Mouse (Mus musculus): ENCODE measurements around the gene Catsperz. TPM values are rescaled to one million over a fixed set of nuclear protein-coding genes. Genes with fewer than 3 reads are reported as not detected.

Catsperz gene
- total RNA-seq, 2 experiments from 2014 or later: not detected

DNA sequence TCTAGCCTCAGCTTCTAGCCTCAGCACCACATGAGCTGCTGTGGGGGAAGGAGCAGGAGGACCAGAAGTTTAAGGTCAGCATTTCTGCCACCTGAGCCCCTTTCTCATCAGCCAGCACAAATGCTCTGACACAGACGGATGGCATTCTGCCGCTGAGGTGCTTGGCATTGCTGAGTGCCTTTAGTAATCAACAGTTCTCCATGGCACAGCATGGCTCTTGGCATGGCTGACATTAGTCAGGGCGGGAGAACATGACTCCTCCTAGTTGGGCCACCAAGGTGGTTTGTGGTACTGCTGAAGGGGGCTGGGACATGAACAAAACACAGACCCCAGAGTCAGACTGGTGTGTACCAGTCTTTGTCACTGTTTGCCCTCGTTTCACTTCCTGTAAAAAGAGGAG is 23.0 kb upstream of the Catsperz start:
- no peak for ATAC-seq (replicated peaks; ENCODE audit: low FRiP score, poor library complexity, severe bottlenecking)

GRCm38 (mm10) chr19:6947742-6948141 is 22.6 kb upstream of the Catsperz start:
- ATAC-seq (replicated peaks; ENCODE audit: low FRiP score, poor library complexity, severe bottlenecking): no peak

- ATAC-seq (replicated peaks; ENCODE audit: low FRiP score, poor library complexity, severe bottlenecking): no peak
These were observed 18.5 kb upstream of the Catsperz start for GRCm38 (mm10) chr19:6943709-6944108.

DNA sequence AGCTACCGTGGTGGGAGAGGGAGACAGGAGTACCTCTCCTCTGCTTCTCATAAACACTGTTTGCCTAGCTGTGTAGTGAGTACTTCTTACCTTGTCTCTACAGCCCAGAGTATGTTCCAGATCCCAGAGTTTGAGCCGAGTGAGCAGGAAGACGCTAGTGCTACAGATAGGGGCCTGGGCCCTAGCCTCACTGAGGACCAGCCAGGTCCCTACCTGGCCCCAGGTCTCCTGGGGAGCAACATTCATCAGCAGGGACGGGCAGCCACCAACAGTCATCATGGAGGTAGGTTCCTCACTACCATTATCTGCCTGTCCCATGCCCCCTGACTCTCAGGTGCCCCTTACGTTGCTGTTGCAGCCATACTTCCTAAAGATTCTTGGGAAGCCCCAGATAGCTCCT is 17.6 kb upstream of the Catsperz start:
- peak; percentile 1; the same call in 1 of the 2 replicates for ATAC-seq (replicated peaks; ENCODE audit: low FRiP score, poor library complexity, severe bottlenecking)

GRCm38 (mm10) chr19:6942249-6942691 is 17.1 kb upstream of the Catsperz start, which contains the start of gene Gpr137:
Gene Gpr137, minus strand, starts transcription at chr19:6942480.
- ATAC-seq (replicated peaks; ENCODE audit: low FRiP score, poor library complexity, severe bottlenecking): peak; percentile 89

GRCm38 (mm10) chr19:6941372-6942248 is 16.4 kb upstream of the Catsperz start, which contains the start of gene Bad:
Gene Bad, plus strand, starts transcription at chr19:6941861.
- ATAC-seq (replicated peaks; ENCODE audit: low FRiP score, poor library complexity, severe bottlenecking): peak; percentile 73

- no peak for ATAC-seq (replicated peaks; ENCODE audit: low FRiP score, poor library complexity, severe bottlenecking)
These were observed 15.5 kb upstream of the Catsperz start for GRCm38 (mm10) chr19:6940396-6941351.

GRCm38 (mm10) chr19:6939106-6940002 is 14.2 kb upstream of the Catsperz start:
- no peak for ATAC-seq (replicated peaks; ENCODE audit: low FRiP score, poor library complexity, severe bottlenecking)

DNA sequence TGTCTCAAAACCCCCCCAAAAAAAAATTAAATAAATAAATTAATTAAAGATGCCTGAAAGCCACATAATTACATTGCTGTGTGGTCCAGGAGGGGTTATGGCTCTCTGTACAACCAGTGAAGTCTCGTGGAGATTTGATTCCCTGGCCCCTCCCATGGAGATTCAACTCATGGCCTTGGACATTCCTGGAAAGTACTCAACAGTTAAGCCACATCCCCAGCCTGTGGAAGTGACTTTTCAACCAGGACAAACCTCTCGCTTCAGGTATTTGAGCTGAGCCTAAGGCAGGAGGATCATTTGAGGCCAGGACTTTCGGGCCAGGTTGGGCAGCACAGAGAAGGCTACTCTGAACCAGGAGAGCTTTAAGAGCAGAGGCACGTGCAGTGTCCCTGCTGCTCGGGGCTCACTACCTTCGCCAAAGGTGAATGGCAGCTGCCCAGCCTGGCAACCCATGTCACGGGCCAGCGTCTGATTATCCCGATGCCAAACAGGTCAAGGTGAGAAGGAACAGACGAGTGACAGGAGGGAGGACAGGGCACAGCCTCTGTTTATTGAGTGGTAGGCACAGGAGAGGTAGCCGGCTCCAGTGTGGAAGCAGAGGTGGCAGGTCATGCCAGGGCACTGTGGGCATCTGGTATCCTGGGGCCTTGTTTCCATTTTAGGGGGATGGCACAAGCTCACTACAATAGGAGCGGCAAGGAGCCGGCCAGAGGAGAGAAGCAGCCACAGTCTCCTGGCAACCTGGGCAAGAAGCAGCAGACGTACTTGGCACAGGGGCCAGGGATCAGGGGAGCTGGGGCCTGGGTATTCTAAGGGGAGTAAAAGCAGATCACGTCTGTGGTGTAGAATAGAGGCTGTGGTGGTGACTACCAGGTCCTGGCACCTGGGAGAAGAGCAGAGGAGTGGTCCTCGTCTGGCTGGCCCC is 12.6 kb upstream of the Catsperz start:
- no peak for ATAC-seq (replicated peaks; ENCODE audit: low FRiP score, poor library complexity, severe bottlenecking)

- no peak for ATAC-seq (replicated peaks; ENCODE audit: low FRiP score, poor library complexity, severe bottlenecking)
These were observed 11.1 kb upstream of the Catsperz start for GRCm38 (mm10) chr19:6936299-6936698.

- no peak for ATAC-seq (replicated peaks; ENCODE audit: low FRiP score, poor library complexity, severe bottlenecking)
These were observed 9.2 kb upstream of the Catsperz start, which contains the start of gene Kcnk4 for GRCm38 (mm10) chr19:6934195-6934977. Gene Kcnk4, minus strand, starts transcription at chr19:6934515.

GRCm38 (mm10) chr19:6933436-6934194 is 8.4 kb upstream of the Catsperz start:
- ATAC-seq (replicated peaks; ENCODE audit: low FRiP score, poor library complexity, severe bottlenecking): no peak

- no peak for ATAC-seq (replicated peaks; ENCODE audit: low FRiP score, poor library complexity, severe bottlenecking)
These were observed 7.9 kb upstream of the Catsperz start for GRCm38 (mm10) chr19:6933102-6933435.

GRCm38 (mm10) chr19:6932018-6932417 is 6.8 kb upstream of the Catsperz start:
- no peak for ATAC-seq (replicated peaks; ENCODE audit: low FRiP score, poor library complexity, severe bottlenecking)

DNA sequence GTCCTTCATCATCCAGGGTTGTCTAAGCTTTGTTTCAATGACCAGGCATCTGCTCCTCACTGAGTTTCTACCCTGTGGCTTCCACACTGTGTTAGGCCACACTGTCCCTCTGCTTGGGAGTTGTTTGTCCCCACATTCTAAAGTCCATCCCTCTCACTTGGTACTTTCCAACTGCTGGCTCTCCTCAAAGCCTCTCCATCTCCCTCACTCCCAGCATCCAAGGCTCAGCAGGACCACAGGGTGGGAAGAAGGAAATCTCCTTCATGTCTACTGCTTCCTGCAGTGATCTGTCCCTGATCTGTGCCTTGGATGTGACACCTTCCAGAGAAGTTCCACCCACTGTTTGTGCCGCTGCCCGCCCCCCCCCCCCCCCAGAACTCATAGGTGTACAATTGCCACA is 5.8 kb upstream of the Catsperz start:
- no peak for ATAC-seq (replicated peaks; ENCODE audit: low FRiP score, poor library complexity, severe bottlenecking)

DNA sequence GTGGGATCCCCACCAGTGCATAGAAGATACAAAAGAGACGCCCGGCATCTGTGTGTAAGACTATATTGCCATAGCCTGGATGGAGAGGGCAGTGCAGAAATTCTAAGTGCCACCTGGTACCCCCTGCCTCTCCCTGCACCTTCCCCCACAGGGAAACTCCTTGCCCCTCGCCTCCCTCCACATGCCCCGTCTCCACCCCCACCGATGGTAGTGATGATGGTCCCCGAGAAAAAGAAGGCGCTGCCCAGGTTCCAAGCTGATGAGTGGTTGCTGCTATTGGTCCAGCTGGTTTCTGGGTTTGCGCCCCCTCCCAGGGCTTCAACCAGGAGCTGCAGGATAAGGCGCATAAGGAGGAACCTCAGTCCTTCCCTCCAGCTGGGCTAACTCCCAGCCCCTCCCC is 2.9 kb upstream of the Catsperz start:
- ATAC-seq (replicated peaks; ENCODE audit: low FRiP score, poor library complexity, severe bottlenecking): no peak
